Mouse (Mus musculus): ENCODE results near the gene Fhod1. TPM values are rescaled to one million over a fixed set of nuclear protein-coding genes. Genes with fewer than 3 reads are reported as not detected.

Gene Fhod1
- polyA plus RNA-seq, 1 experiment from 2014 or later: 2.1 TPM

DNA sequence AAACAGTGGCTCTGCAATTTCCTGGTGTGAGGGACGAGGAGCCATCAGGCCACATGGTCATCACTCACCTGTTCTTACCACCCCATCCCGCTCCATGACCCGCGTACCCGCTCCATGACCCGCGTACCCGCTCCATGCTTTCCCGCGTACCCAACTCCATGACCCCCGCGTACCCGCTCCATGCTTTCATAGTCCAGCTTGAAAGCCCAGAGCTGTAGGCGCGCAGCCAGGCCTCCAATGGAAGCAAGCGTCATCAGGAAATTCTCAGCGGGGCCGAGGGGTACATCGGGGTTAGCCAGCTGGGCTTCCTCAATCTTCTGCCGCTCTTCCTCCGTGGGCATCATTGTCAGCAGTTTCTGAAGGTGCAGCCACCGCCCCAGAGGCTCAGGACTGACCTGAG is 16.3 kb downstream of the Fhod1 start:
- peaks cover 85% of the 10 kb centered on the region for H3K36me3 ChIP-seq
- H3K4me3 ChIP-seq: no peak overlapping the region
- no peak overlapping the region for H3K4me2 ChIP-seq (replicated peaks)
- H3K27me3 ChIP-seq: no peaks in the 10 kb centered on the region
- ATAC-seq (ENCODE audit: low FRiP score, low read depth): no peak
- H3K27ac ChIP-seq: no peak overlapping the region
- no peaks in the 10 kb centered on the region for H3K9me3 ChIP-seq
- WGBS: 95% methylated on average over 22 of the region's 22 CpGs
- peaks cover 12% of the 10 kb centered on the region for H3K4me1 ChIP-seq
- H3K9ac ChIP-seq: no peak overlapping the region

DNA sequence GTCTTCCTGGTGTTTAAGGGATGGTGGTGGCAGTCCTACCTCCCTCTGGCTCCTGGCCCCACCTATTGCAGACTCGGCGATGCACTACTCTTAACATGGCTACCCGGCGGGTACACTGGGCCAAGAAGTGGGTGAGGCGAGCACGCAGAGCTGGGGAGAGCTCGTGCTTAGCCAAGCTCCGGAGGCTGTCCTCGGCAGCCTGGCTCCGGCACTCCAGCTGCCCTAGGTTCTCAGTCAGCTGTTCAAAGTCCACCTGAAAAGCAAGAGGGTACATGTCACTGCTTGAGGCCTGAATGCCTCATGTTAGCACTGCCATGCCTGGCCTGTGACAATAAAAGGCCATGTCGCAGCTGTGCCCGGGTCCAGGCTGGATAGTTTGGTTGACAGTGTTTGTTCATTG is 17.4 kb downstream of the Fhod1 start:
- no peak for ATAC-seq (ENCODE audit: low FRiP score, low read depth)
- no peak overlapping the region for H3K4me2 ChIP-seq (replicated peaks)
- no peak overlapping the region for H3K27ac ChIP-seq
- peaks cover 17% of the 10 kb centered on the region for H3K4me1 ChIP-seq
- 92% methylated on average over 12 of the region's 12 CpGs for WGBS
- H3K36me3 ChIP-seq: peaks cover 74% of the 10 kb centered on the region
- H3K4me3 ChIP-seq: no peak overlapping the region
- no peaks in the 10 kb centered on the region for H3K9me3 ChIP-seq
- H3K9ac ChIP-seq: no peak overlapping the region
- no peaks in the 10 kb centered on the region for H3K27me3 ChIP-seq

DNA sequence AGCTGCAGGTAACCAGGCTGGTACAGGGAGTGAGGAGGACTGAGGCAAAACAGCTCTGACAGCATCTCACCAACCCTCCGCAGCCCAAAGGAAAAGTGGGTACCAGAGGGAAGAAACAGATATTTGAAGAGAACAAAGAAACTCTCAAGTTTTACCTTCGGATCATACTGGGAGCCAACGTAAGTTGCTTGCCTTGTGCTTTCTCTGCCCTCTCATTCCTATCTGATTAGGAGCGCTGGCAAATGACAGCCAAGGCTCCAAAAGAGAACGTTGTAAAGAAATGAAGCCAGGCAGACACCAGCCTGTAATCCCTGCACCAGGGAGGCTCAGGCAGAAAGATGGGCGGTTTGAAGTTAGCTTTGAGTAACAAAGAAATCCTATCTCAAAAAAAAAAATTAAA is 20.8 kb downstream of the Fhod1 start:
- H3K9ac ChIP-seq: peak overlapping the region; percentile 87
- ATAC-seq (ENCODE audit: low FRiP score, low read depth): no peak
- peak overlapping the region; percentile 87 for H3K4me2 ChIP-seq (replicated peaks)
- peaks cover 25% of the 10 kb centered on the region for H3K4me1 ChIP-seq
- H3K27ac ChIP-seq: peak overlapping the region; percentile 85; the same call in 1 of the 2 replicates
- peak overlapping the region; percentile 81 for H3K4me3 ChIP-seq
- H3K27me3 ChIP-seq: no peaks in the 10 kb centered on the region
- WGBS: 44% methylated on average over 6 of the region's 6 CpGs
- peaks cover 55% of the 10 kb centered on the region for H3K36me3 ChIP-seq
- no peaks in the 10 kb centered on the region for H3K9me3 ChIP-seq

DNA sequence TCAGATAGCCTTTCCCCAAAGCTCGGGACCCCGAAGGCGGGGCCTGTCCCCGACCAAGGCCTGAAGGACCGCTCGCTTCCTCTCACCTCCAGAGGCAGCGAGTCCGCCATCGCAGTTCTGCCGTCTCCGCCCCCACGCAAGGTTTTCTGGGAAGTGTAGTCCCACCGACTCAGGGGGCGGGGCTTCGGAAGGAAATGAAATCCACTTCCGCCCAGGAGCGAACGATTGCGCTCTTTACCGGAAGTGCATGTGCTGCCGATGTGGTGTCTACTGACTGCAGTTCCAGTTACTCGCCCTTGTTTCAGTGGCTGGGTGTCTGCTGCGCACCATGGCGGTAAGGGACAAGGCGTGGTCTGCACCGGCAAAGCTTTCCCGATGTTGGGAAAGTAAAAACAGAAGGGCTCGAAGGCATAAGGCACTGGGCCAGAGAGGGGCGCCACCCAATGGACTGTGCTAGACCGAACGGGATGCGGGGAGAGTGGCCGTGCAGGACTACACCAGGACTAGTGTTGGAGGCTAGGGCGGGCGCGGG is 21.5 kb downstream of the Fhod1 start, which contains the start of the genes Lrrc29 and Tmem208:
Lrrc29 (minus strand) TSS at position 138 of the 532 bp plus-strand sequence.
Tmem208 (plus strand) TSS at position 214 of the 532 bp plus-strand sequence.
- under 1% methylated on average over 36 of the region's 36 CpGs for WGBS
- peak within 1 kb of the TSS; percentile 87 for H3K9ac ChIP-seq
- peak within 1 kb of the TSS; percentile 87 for H3K4me2 ChIP-seq (replicated peaks)
- peak within 1 kb of the TSS; percentile 81 for H3K4me3 ChIP-seq
- H3K27ac ChIP-seq: peak within 1 kb of the TSS; percentile 85
- ATAC-seq (ENCODE audit: low FRiP score, low read depth): peak; percentile 94
- peaks cover 48% of the 10 kb centered on the region for H3K36me3 ChIP-seq
- H3K9me3 ChIP-seq: no peaks in the 10 kb centered on the region
- H3K27me3 ChIP-seq: no peaks in the 10 kb centered on the region
- H3K4me1 ChIP-seq: peaks cover 25% of the 10 kb centered on the region

DNA sequence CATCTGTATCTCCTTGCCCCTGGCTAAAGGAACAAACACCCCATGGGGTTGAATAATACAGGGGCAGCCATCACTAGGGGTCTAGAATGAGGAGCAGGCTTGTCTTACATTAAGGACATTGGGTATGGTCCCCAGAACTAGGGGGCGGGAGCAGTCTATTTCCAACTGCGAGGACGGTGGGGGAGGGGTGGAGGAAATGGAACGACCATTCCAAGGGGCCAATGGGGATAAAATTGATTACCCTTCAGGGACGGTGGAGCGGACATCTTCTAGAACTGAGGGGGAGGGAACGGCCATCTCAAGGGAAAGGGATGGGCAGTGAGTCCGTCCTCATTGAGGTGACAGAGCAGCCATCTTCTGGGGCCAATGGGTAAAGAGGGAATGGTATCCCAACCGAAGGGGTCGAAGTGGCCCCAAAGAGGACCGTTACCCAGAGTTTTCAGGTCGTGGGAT is 22.1 kb downstream of the Fhod1 start:
- H3K36me3 ChIP-seq: peaks cover 43% of the 10 kb centered on the region
- H3K27me3 ChIP-seq: no peaks in the 10 kb centered on the region
- peaks cover 25% of the 10 kb centered on the region for H3K4me1 ChIP-seq
- H3K27ac ChIP-seq: peak overlapping the region; percentile 85; the same call in 1 of the 2 replicates
- WGBS: under 1% methylated on average over 12 of the region's 12 CpGs
- H3K9me3 ChIP-seq: no peaks in the 10 kb centered on the region
- H3K4me2 ChIP-seq (replicated peaks): peak overlapping the region; percentile 87
- peak overlapping the region; percentile 87 for H3K9ac ChIP-seq
- ATAC-seq (ENCODE audit: low FRiP score, low read depth): peak; percentile 21
- peak overlapping the region; percentile 81 for H3K4me3 ChIP-seq

DNA sequence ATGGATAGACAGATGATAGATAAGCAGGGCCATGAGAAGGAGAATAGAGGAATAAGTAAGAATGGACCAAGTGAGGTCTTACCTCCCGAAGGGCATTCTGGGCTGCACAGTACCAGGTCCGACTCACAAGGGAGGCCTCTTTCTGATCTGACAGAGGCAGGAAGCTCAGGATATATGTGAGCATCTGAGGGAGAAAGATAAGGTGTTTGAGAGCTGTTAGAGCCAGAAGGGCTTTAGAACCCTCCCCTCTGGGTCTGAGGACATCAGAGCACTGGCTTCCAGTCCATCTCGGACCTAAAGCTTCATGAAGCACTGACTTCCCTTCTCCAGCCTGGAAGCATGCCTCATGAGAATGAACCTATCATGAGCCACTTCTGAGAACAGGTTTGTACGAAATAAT is 24.6 kb downstream of the Fhod1 start:
- Histone ChIP-seq H3K27ac (no peak overlapping the region), H3K27me3 (no peaks in the 10 kb centered on the region), H3K36me3 (peaks cover 39% of the 10 kb centered on the region), H3K9me3 (no peaks in the 10 kb centered on the region), H3K9ac (no peak overlapping the region), H3K4me2 (replicated peaks) (no peak overlapping the region), H3K4me3 (no peak overlapping the region), H3K4me1 (peaks cover 25% of the 10 kb centered on the region)
- no peak for ATAC-seq (ENCODE audit: low FRiP score, low read depth)
- 84% methylated on average over 4 of the region's 4 CpGs for WGBS

DNA sequence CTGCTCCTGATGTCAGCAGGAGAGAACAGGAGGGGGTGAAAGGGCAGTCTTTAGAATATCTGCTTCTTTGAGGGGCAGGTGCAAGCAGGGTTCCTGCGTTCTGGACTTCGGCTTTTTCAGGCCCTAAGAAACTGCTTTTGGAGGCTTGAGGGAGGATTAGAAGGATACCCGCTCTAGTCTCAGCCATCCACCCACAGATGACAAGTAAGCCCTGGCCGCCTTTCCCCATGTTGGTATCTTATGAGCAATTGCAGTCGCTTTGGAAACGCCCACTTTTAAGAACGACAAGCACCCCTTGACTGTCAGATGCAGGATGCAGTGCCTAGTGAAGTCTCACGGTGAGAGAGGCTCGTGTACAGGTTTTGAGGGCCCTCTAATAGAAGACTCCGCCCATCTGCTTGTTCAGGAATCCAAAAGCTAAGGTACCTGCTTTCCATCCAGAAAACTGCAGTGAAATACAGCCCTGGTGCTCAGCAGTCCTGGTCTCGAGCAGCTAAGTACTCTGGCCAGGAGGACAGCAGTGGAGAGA is 29.0 kb downstream of the Fhod1 start:
- ATAC-seq (ENCODE audit: low FRiP score, low read depth): no peak
- Histone ChIP-seq H3K27ac (no peak overlapping the region), H3K4me3 (no peak overlapping the region), H3K36me3 (peaks cover 77% of the 10 kb centered on the region), H3K4me1 (no peaks in the 10 kb centered on the region), H3K4me2 (replicated peaks) (no peak overlapping the region), H3K27me3 (no peaks in the 10 kb centered on the region), H3K9ac (no peak overlapping the region), H3K9me3 (no peaks in the 10 kb centered on the region)
- 84% methylated on average over 11 of the region's 11 CpGs for WGBS

DNA sequence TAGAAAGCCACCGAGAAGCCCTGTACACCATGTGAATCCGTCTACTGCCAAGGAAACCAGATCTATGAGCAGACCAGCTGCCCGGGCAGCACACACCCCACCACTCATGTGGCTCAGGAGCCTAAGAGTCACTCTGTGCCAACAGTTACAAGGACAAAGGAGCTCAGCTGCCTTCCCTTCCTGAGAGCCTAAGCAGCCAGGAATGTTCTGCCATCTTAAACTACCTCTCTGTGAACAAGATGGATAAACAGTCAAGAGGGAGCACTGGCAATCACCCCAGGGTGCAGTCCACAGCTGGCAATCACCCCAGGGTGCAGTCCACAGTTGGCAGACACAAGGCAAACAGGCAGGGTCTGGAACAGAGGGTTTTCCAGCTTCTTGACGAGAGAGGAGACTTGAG is 29.8 kb downstream of the Fhod1 start:
- H3K27me3 ChIP-seq: no peaks in the 10 kb centered on the region
- H3K4me3 ChIP-seq: no peak overlapping the region
- no peak overlapping the region for H3K9ac ChIP-seq
- H3K27ac ChIP-seq: no peak overlapping the region
- no peak for ATAC-seq (ENCODE audit: low FRiP score, low read depth)
- 82% methylated on average over 4 of the region's 4 CpGs for WGBS
- H3K4me2 ChIP-seq (replicated peaks): no peak overlapping the region
- peaks cover 81% of the 10 kb centered on the region for H3K36me3 ChIP-seq
- H3K9me3 ChIP-seq: no peaks in the 10 kb centered on the region
- no peaks in the 10 kb centered on the region for H3K4me1 ChIP-seq

DNA sequence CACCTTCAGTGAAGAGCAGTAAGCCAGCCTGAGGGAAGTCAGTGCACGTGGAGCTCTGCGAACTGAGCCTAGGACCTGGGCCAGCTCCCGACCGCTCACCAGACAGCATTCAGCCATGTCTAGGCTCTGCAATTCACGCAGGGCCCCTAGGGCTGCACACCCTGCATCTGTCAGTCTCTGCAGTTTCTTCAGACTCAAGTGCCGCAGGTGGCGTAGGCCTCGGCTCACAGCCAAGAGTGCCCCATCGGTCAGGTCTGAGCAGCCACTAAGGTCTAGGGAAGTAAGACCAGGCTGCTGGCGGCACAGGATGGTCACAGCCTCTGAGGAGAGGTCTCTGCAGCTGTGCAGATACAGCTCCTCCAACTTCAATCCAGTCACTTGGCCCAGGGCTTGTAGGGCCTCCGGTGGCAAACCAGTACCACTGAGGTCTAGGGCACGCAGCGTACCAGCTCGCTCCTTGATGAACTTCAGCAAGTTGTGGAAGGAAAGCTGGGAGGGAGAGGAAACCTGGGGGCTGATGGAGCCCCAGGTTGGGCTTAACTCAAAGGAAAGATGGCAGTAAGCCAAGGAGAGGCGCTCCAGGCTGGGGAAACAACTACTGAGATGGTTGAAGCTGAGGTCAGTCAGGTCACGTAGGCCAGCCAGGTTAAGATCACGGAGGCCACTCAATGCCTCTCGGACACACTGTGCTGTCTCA is 32.5 kb downstream of the Fhod1 start:
- Histone ChIP-seq H3K4me1 (no peaks in the 10 kb centered on the region), H3K4me2 (replicated peaks) (no peak overlapping the region), H3K36me3 (peaks cover 95% of the 10 kb centered on the region), H3K27me3 (no peaks in the 10 kb centered on the region), H3K27ac (no peak overlapping the region), H3K9me3 (no peaks in the 10 kb centered on the region), H3K4me3 (no peak overlapping the region), H3K9ac (no peak overlapping the region)
- ATAC-seq (ENCODE audit: low FRiP score, low read depth): no peak
- 90% methylated on average over 18 of the region's 18 CpGs for WGBS

DNA sequence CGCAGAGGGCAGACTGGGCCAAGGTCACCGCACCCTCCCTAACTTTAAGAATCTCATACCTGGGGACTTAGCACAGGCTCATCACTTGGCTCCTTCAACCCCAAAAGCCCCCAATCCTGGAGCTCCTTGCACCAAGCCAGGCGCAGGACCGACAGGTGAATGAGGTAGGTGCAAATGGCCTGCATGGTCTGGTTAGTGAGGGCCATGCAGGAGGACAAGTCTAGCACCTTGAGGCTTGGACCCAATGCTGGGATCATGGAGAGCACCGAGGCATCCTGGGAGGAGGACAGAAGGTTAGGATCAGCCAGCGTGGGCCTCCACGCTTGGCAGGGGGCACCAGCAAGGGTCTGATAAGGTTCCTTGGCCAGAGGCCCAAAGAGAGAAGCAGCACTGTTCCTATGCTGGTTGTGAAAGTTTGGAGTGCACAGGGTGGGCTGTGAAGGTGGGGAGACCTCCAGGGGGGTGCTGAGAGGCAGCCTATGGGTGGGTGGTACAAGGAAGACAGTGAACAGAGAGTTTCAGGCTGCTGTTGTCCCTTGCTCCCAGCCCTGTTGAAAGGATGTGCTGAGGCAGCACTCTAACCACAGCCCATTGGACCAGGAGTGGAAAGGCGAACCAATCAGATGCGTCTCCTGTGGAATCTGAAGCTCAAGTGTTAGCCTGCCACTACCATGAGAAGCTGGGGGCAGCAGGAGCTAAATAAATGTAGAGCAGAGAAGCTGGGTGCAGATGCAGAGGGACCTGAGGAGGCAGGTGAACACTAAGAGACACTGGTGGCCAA is 33.9 kb downstream of the Fhod1 start:
- no peaks in the 10 kb centered on the region for H3K27me3 ChIP-seq
- no peaks in the 10 kb centered on the region for H3K4me1 ChIP-seq
- H3K27ac ChIP-seq: no peak overlapping the region
- no peaks in the 10 kb centered on the region for H3K9me3 ChIP-seq
- H3K36me3 ChIP-seq: peaks cover 95% of the 10 kb centered on the region
- no peak overlapping the region for H3K9ac ChIP-seq
- H3K4me3 ChIP-seq: no peak overlapping the region
- no peak overlapping the region for H3K4me2 ChIP-seq (replicated peaks)
- 74% methylated on average over 9 of the region's 9 CpGs for WGBS
- no peak for ATAC-seq (ENCODE audit: low FRiP score, low read depth)

DNA sequence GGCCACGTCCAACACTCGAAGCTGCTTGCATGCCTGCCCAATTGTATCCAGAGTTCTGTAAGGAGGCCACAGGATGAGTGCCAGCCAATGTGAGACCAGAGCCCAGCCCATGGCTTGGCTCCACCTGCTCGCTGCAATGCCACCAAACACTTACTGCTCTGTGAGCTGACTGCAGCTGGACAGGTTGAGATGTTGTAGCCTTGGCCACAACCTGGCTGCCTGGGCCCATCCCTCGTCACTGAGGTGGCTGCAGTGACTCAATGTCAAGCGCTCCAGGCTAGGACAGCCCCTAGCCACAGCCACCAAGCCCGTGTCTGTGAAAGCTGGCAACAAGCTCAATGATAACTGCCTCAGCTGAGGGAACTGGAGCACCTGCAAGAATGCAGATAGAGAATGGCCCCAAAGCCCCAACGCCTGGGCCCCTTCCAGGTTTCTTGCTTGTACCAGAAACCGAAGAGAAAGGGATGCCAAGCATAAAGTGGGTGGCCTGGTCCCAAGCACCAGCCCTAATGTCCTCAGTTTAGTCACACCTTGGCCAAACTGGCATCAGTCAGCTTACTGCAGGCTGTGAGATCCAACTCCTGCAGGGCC is 34.8 kb downstream of the Fhod1 start:
- Histone ChIP-seq H3K9me3 (no peaks in the 10 kb centered on the region), H3K36me3 (peaks cover 95% of the 10 kb centered on the region), H3K4me1 (no peaks in the 10 kb centered on the region), H3K4me2 (replicated peaks) (no peak overlapping the region), H3K27ac (no peak overlapping the region), H3K27me3 (no peaks in the 10 kb centered on the region), H3K4me3 (no peak overlapping the region), H3K9ac (no peak overlapping the region)
- no peak for ATAC-seq (ENCODE audit: low FRiP score, low read depth)
- 89% methylated on average over 8 of the region's 8 CpGs for WGBS

DNA sequence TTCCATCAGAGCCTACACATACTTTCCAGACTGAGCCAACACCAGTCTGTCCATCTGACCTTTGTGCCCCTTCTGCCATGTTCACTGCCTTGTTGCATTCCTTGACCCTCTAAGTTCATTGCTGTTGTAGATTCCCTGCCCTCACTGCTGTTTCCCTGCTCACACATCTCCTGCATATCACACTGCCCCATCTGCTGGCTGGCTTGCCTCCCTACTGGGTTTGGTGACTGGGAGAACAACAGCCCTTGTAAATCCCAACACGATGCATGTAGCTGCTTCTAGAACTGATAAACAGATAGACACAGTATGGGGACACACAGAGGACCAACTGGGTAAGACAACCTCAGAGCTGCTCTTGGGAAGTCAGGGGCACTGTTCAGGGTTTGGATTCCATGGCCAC is 36.0 kb downstream of the Fhod1 start:
- Histone ChIP-seq H3K27ac (no peak overlapping the region), H3K27me3 (no peaks in the 10 kb centered on the region), H3K4me1 (peaks cover under 1% of the 10 kb centered on the region; the same call in 1 of the 2 replicates), H3K9ac (no peak overlapping the region), H3K4me2 (replicated peaks) (no peak overlapping the region), H3K9me3 (no peaks in the 10 kb centered on the region), H3K36me3 (peaks cover 95% of the 10 kb centered on the region), H3K4me3 (no peak overlapping the region)
- no peak for ATAC-seq (ENCODE audit: low FRiP score, low read depth)
- 90% methylated on average over 1 of the region's 1 CpGs for WGBS
